Mouse (Mus musculus) E14TG2a.4 (cell line): ENCODE data around the gene Csn1s1.

Experiments used
- CTCF ChIP-seq: conservative IDR thresholded peaks from 2 replicates; pipeline ENCODE4 v1.5.1; 2014; ENCODE audit warnings: low read length
- NANOG ChIP-seq: IDR thresholded peaks from 2 replicates; pipeline ENCODE4 v1.6.1; 2014; ENCODE audit warnings: borderline replicate concordance, low read length, mixed read lengths
- POU5F1 ChIP-seq: IDR thresholded peaks from 2 replicates; pipeline ENCODE4 v1.6.1; 2014; ENCODE audit warnings: low read length, borderline replicate concordance

- TF ChIP-seq CTCF (no peak), NANOG (no peak), POU5F1 (no peak)
These were observed at the start of gene Csn1s1 for GRCm38 (mm10) chr5:87665908-87666307.
